Mouse (Mus musculus): Measurements from ENCODE around the gene Olfr494. TPM values are rescaled to one million over a fixed set of nuclear protein-coding genes. Genes with fewer than 3 reads are reported as not detected.

Gene Olfr494
- not detected in 2 replicates for polyA plus RNA-seq (2015; fragmentation: Nextera tagmentation; extraction: Ambion mirVana)

DNA sequence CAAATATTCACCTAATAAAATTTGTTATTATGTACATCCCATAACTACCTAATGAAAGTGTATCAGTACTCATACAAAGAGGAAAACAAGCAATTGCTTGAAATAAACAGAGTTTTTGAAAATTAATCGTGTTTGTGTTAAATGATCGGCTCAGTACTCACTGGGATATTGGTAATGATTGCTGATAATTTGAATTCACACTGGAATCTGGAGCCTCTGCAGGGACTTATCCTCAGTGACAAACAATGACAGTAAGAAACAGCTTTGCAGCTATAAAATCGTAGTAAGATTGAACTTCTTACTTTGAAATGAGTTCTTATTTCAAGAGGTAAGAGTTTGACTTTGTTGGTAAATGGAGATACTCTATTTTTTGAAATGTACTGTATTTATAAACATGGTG lies at the start of gene Olfr494:
TSS of gene Olfr494 (plus strand) at position 301 of the 400 bp plus-strand sequence.

DNA sequence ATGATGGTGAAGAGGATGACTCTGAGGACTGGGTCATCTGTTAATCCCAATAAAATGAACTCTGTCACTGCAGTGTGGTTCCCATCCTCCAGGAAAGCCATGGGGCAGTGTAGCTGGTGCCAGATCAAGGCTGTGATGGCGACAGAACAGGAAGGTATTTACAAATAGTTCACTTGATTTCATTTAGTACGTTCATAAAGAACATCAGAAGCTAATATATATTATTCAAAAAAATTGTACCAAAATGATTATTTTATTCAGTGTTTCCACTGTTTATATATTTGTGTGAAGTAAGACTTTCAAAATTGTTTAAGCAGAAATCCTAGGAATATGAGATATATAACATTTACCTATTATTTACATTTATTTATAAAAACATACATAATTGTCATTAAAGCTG lies 41.6 kb upstream of the Olfr494 start, which contains the start of gene Olfr492:
TSS of gene Olfr492 (minus strand) at position 101 of the 400 bp plus-strand sequence.

DNA sequence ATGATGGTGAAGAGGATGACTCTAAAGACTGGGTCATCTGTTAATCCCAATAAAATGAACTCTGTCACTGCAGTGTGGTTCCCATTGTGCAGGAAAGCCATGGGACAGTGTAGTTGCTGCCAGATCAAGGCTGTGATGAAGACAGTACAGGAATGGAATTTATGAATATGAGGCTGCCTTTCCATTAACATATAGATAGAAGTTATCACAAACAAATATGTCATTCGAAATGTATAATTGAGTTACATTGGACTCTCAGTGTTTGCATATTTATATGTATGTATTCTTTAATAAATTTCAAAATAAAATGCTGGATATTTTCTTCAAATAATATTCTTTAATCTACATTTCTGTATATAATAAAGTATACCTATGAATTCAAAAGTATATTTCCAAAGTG lies 18.3 kb upstream of the Olfr494 start, which contains the start of gene Olfr493:
TSS of gene Olfr493 (minus strand) at position 101 of the 400 bp plus-strand sequence.

DNA sequence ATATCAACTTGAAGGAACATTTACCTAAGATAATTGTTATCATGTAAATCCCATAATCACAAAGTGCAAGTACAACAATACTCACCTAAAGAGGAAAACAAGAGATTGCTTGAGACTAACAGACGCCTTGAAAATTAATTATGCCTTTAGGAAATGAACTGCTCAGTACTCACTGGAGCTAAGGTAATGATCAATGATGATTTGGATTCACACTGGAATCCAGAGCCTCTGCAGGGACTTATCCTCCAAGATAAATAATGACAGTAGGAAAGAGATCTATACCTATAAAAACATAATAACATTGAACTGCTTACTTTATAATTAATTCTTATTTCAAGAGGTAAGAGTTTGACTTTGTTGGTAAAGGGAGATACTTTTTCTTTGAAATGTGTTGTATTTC lies 27.7 kb downstream of the Olfr494 start, which contains the start of gene Olfr495:
TSS of gene Olfr495 (plus strand) at position 301 of the 400 bp plus-strand sequence.

Other genes starting within 250 kb of the Olfr494 start
- not detected in 2 replicates for gene Olfr484, start 237.9 kb upstream of the Olfr494 start, polyA plus RNA-seq (2015; fragmentation: Nextera tagmentation; extraction: Ambion mirVana)
- gene Olfr485, start 205.5 kb upstream of the Olfr494 start, polyA plus RNA-seq (2015; fragmentation: Nextera tagmentation; extraction: Ambion mirVana): not detected in 2 replicates
- not detected in 2 replicates for gene Olfr486, start 192.6 kb upstream of the Olfr494 start, polyA plus RNA-seq (2015; fragmentation: Nextera tagmentation; extraction: Ambion mirVana)
- gene Olfr487, start 150.7 kb upstream of the Olfr494 start, polyA plus RNA-seq (2015; fragmentation: Nextera tagmentation; extraction: Ambion mirVana): not detected in 2 replicates
- gene Olfr488, start 107.0 kb upstream of the Olfr494 start, polyA plus RNA-seq (2015; fragmentation: Nextera tagmentation; extraction: Ambion mirVana): not detected in 2 replicates
- gene Olfr490, start 76.4 kb upstream of the Olfr494 start, polyA plus RNA-seq (2015; fragmentation: Nextera tagmentation; extraction: Ambion mirVana): not detected in 2 replicates
- gene Olfr491, start 51.9 kb upstream of the Olfr494 start, polyA plus RNA-seq (2015; fragmentation: Nextera tagmentation; extraction: Ambion mirVana): not detected in 2 replicates
- not detected in 2 replicates for gene Olfr492, start 41.7 kb upstream of the Olfr494 start, polyA plus RNA-seq (2015; fragmentation: Nextera tagmentation; extraction: Ambion mirVana)
- not detected in 2 replicates for gene Olfr493, start 18.4 kb upstream of the Olfr494 start, polyA plus RNA-seq (2015; fragmentation: Nextera tagmentation; extraction: Ambion mirVana)
- not detected in 2 replicates for gene Olfr495, start 27.8 kb downstream of the Olfr494 start, polyA plus RNA-seq (2015; fragmentation: Nextera tagmentation; extraction: Ambion mirVana)
- not detected in 2 replicates for gene Olfr497, start 55.1 kb downstream of the Olfr494 start, polyA plus RNA-seq (2015; fragmentation: Nextera tagmentation; extraction: Ambion mirVana)
- not detected in 2 replicates for gene Olfr498, start 100.0 kb downstream of the Olfr494 start, polyA plus RNA-seq (2015; fragmentation: Nextera tagmentation; extraction: Ambion mirVana)
- gene Olfr502, start 159.7 kb downstream of the Olfr494 start, polyA plus RNA-seq (2015; fragmentation: Nextera tagmentation; extraction: Ambion mirVana): not detected in 2 replicates
- not detected in 2 replicates for gene Olfr503, start 179.2 kb downstream of the Olfr494 start, polyA plus RNA-seq (2015; fragmentation: Nextera tagmentation; extraction: Ambion mirVana)
- not detected in 2 replicates for gene Olfr504, start 200.5 kb downstream of the Olfr494 start, polyA plus RNA-seq (2015; fragmentation: Nextera tagmentation; extraction: Ambion mirVana)
- not detected in 2 replicates for gene Olfr506, start 245.5 kb downstream of the Olfr494 start, polyA plus RNA-seq (2015; fragmentation: Nextera tagmentation; extraction: Ambion mirVana)

Data from neural tube, postnatal 0 days (tissue).